Mouse (Mus musculus) ES-Bruce4 (cell line): ENCODE measurements around the gene Nr2f1.

Experiments used
- CTCF ChIP-seq: IDR thresholded peaks from one replicate; pipeline ENCODE4 v1.8.1; 2011; ENCODE audit warnings: low read depth, low read length
- EP300 ChIP-seq: IDR thresholded peaks from 2 replicates; pipeline ENCODE4 v1.6.1; 2011; ENCODE audit warnings: low read depth, low read length; ENCODE audit not compliant: insufficient read depth
- POLR2A ChIP-seq: IDR thresholded peaks from one replicate; pipeline ENCODE4 v1.8.1; 2011; ENCODE audit warnings: low read length; ENCODE audit not compliant: insufficient read depth

GRCm38 (mm10) chr13:78208689-78209410 is 9.3 kb upstream of the Nr2f1 start:
- no peak for TF ChIP-seq CTCF
- TF ChIP-seq EP300: no peak
- no peak for TF ChIP-seq POLR2A
